Mouse (Mus musculus) retina, postnatal 7 days (tissue): ENCODE measurements around the gene Gm12830.

Source experiments
- DNase-seq: peaks from one replicate; pipeline ENCODE4 v3.0.0-alpha.2; 2012; ENCODE audit warnings: low read depth, low spot score

The Gm12830 gene

DNA sequence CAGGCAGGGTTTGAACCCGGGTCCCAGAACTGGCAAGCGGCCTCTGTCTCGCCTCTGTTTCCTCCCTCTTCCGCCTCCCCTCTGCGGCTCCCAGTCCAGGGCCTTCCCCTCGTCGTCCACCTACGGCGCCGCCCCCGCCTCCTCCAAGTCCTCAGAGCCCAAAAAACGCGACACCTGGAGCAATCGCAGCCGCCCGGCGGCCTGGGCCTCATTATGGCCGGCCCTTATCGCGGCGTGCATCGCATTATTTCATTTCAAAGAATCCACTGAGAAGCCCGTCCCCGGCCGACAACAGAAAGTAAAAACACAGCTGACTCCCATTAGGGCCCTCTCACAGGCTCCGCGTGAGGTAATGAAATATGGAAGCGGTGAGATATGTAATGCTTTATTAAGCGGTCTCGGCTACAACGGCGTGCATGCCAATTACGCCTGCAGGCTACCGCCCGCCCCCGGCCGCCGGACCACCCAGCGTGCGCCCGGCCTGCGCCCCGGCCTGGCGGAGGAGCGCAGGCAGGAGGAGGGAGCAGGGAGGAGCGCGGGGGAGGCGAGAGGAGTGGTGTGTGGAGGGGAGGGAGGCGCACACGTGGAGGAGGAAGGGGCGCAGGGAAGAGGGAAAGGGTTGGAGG is at the start of gene Gm12830:
Gene Gm12830 (plus strand): TSS at position 156 of the 626 bp plus-strand sequence.
- peak; percentile 17 for DNase-seq

DNA sequence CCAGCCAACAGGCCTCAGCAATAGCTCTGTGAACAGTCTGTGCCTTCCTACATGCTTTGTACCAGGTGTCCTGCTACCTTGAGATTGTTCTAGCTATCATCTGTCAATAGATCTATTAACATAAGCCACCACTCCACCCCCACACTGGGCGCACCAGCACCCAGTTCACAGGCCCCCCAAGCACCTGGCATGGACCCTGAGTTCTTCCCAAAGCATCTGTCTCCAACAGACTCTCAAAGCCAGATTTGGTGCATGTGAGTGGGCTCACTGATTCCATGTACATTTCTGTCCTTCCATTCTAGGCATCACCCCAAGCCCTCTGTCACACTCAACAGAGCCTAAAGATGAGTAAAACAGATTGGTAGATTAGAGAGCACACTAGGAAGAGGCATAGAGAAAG is 48.2 kb upstream of the Gm12830 start:
- no peak for DNase-seq

DNA sequence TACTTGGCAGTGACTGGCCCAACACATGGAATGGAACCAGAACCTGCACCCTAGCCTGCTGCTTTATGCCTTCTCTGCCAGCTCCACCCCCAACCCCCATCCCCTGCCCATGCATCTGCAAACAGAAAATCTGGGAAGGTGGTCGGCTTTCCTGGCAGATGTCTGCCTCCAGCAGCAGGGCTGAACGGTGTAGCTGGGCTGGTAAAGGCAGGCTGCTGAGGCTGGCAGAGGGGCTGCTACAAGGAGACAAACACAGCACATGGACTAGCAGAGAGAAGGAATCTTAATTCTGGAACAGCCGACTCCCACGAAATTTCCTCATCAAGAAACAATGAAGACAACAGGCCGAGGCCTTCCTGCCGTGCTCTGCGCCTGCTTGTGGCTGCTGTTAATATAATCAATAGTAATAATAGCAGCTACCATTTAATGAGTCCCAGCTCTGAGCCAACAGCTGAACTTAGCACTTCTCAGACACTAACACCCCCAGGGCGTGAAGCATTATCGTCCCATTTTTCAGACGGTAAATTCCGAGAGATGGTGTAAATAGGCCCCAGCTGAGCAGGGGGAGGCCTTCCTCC is 43.8 kb upstream of the Gm12830 start:
- DNase-seq: no peak

DNA sequence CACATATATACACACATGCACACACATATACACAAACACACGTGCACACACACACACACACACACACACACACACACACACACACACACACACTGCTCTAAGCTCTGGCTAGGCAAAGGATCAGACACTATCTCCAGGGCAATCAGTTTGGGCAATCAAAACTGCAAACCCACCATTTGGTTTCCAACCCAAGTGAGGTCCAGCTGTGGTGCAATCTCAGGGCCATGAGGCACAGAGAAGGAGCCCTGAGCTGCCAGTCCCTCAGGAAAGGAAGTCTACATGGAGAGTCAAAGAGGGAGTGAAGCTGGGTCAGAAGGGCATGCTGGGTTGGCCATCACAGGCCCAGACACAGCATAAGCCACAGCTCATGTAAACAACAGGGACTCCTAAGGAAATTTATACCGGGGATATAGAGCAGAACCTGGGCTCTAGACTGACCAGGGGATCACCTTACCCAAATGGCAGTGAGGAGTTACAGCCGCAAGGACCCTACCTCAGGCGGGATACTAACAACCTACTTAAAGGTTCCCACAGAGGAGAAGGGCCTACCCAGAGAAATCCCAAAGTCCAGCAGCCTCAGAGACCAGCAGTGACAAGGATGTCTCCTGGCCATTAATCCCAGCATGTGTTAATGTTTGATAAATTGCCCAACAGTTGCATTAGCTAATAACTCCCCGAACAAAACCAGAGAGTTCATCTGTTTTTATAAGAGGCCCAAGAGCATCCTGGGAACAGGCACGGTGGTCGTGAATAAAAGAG is 42.6 kb upstream of the Gm12830 start:
- DNase-seq: no peak

DNA sequence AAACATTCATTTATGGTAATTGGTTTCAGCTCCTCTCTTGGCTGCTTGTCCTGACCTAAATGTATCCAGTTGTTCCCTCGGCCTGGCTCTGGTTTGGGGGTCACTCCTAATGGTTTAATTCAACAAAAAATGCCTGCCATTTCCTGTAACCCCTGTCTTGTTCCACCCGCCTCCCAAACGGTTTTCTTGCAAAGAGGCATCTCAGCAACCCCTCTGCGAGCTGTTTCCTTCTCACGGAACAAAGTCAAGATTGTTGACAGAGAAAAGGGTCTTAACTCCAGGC is 42.1 kb upstream of the Gm12830 start:
- no peak for DNase-seq

DNA sequence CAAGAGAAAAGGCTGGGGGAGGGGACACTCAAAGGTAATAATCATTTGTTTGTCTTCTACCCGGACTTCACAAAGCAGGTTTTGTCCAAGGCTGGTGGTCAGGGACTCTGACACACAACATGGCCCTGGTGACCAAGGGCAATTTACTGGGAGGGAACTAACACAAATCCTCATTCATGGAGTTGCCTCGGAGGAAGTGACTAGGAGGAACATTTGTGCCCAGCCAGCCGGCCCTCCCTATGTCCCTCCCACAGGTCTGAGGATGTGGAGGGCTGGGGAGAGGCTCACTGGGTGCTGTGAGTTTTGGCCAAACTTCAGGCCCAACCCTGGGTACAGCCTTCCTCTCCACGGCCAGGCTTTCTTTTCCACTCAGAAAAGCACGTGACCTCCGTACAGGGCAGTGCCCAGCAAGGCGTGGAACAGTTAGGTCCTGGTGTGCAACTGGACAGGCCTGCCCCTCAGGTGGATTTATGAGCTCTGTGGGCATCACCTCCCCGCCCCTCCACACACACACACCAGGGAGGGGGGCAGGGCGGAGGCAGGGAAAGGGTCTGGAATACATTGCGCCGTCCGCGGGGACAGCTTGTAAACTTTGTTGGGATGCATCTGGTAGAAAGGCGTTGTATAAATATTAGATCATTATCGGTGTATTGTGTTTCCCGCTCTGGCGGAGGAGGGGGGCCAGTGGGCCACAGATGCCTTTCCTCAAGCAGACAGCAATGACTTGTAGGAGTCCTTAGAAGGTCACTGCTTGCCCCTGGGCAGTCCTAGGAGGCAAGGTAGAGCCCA is 41.6 kb upstream of the Gm12830 start:
- DNase-seq: no peak

DNA sequence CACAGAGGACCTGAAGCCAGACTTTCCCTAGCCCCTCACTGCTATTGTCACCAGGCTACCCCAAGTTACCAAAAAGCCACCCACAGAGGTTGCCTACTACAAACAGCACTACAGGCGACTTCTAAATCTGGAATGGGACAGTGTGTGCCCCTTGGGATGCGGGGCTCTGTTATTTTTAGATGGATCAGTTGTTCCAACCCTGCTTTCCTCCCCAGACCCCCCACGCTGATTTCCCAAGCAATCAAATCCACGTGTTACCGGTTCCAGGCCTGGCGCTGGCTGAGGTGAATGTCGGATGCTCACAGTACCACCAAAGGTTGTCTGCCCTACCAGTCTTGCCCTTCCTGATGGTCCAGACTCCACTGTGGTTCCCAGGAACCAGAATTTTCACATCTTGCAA is 38.7 kb upstream of the Gm12830 start:
- DNase-seq: no peak

DNA sequence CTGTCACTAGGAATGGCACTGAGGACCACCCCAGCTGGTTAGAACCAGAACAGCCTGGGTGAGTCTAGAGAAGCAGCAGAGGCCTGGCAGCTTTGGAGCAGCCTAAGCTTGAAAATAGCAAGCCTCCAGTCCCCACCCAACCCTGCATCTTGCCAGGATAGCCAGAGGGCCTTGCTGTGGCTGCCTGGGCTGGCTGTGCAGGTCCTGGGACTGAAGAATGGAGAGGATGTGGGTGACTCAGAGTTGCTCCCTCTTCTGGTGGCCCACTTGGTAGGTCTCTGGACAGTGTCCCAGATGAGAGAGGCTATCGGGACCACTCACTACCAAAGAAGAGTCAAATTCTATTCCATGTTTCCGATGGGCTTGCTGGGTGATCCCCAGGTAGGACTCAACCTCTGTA is 36.8 kb upstream of the Gm12830 start:
- no peak for DNase-seq

DNA sequence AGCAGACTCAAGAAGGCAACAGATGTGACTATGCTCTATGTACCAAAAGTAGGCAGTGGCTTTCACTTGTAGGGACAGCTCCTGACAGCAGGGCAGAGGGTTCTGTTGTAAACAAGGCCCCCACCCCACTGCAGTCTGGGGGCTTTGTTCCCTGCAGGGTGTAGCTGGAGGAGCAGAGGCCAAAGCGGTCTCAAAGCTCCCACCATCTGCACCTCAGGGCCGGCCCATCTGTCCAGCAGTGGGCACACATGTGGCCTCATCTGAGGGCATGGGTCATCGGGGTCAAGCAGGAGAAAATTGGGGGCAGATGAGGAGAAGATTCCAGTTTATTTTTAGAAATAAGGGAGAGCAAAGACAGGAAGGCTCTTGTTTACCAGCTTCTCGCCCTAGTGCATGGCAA is 32.7 kb upstream of the Gm12830 start:
- DNase-seq: no peak

DNA sequence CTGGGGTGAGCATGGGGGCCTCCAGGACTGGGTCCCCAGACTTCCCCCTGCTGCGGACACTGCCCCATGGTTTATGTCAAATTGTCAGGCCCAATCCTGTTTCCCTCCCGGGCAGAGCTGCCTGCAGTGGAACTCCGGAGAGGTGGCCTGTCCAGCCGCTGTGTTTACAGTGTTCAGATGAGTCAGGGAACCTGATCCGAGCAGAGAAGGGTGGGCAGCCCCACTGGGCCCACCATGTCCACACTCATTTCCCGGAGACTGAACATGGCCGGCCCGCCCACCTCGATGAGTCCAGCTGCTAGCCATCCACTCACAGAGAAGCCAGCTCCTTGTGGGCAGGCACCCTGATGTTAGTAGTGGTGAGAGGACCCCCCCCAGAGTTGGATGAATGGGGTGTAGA is 29.9 kb upstream of the Gm12830 start:
- DNase-seq: no peak

DNA sequence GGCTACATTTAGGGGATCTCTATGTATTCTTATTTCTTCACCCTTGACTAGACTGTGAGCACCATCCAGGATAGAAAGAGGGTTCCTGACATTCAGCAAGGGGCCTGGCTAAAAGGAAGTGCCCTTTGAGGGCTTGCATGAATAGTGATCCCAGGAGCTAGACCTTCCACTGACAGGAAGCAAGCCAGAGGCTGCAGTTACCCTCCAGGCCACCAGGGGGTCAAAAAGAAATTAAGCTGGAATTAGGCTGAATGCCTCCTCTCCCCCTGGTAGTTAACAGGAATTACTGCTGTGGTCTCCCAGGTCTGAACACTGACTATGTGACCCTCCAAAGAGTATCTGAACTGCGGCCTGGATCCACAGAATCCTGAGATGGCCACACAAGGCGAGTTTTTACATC is 27.7 kb upstream of the Gm12830 start:
- DNase-seq: no peak

DNA sequence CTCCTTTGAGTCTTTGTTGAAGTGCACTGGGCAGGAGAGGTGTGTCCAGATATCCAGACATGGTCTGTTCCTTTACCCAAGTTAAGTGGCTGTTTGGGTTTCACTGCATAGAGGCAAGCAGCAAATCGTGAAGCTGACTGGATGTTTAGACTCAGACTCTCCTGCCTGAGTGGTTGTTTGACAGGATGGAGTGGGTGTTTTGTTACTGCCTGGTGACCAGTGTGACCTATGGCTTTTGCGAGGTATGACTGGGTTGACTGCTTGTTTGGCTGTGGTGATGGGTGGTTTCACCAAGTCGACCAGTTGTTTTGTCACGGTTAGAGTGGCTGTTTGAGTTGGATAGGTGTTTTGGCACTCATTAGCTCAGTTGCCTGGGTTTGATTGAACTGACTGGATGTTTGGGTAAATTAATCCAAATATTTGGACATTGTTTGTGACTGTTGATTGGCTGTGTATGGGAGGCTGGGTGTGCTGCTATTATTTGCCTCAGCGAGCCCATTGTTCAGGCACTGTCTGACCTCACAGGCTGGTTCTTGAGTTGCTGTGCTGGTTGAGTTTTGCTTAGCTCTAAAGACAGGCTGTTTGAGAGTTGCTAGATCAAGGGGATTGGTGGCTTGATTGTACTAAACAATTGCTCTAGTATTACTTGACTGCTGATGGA is 24.1 kb upstream of the Gm12830 start:
- no peak for DNase-seq

DNA sequence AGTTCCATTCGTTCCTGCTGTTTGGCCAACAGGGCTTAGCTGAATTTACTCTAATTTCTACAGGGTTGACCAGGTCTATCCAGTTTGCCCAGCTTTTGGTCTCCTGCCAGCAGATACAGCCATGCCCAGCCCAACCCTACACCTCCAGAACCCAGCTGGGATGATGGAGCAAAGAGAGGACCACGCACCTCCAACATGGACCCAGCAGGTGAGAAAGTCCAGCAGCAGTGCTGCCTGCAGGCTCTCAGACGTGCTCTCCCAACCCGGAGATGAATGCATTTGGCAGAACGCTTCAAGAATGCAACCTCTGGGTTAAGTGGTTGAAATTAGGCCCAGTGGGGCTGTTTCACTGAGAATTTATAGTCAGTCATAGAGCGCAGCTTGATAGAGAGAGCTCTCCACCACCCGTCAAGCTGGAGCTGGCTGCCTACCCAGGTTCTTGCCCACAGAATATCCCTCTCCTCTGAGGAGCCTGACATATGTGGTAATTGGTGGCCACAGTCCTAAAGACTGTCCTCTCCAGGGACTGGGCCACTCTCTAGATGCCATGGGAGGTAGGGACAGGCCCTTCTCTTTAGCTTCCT is 23.4 kb upstream of the Gm12830 start:
- DNase-seq: no peak

DNA sequence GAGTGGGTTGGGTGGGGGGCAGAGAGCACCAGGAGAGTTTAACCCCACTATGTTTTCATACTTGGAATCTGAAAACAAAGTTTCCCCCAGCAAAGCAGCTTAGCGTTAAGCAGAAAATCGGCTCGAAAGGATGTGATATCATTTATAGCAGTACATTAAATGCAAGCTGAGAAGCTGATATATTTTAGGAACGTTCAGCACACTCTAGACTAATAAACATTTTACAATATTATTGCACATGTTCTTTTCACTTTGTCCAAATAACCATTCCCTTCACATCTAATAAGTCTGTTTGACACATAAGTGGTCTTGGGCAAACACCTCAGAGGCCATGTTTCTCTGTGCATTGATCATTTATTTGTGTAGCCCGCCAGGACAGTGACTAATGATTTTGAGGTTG is 17.4 kb upstream of the Gm12830 start:
- no peak for DNase-seq

DNA sequence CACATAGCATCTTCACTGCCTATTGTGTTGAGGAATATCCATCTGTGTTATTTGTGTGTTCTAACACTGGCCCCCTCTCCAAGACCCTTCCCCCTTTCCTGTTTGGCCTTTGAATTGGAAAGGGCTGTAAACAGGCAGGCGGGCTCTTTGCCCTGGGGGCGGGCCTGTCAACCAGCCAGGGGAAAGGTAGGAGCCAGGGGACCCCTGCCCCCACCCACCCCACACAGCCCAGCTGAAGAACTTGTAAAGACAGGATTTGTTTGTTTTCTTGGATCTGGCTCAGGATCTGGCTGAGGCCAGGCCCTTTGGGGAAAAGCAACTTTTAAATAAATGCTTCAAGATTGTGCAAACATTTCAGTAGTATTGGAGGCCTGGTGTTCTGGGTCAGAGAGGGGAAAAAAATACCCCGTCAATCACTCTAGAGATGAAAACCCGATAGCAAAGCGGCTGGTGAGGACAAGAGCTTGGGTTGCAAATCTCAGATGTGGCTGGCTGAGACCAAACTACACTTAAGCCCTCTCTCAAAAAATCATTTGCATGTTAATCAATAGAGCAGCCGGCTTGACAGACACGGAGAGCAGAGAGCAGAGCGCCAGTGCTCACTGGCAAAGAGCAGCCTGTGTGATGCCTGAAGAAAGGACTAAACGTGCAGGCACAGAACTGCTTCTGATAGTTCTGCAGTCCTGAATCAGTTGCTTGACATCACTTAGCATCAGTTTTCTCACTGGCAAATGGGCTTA is 2.4 kb upstream of the Gm12830 start:
- DNase-seq: no peak

DNA sequence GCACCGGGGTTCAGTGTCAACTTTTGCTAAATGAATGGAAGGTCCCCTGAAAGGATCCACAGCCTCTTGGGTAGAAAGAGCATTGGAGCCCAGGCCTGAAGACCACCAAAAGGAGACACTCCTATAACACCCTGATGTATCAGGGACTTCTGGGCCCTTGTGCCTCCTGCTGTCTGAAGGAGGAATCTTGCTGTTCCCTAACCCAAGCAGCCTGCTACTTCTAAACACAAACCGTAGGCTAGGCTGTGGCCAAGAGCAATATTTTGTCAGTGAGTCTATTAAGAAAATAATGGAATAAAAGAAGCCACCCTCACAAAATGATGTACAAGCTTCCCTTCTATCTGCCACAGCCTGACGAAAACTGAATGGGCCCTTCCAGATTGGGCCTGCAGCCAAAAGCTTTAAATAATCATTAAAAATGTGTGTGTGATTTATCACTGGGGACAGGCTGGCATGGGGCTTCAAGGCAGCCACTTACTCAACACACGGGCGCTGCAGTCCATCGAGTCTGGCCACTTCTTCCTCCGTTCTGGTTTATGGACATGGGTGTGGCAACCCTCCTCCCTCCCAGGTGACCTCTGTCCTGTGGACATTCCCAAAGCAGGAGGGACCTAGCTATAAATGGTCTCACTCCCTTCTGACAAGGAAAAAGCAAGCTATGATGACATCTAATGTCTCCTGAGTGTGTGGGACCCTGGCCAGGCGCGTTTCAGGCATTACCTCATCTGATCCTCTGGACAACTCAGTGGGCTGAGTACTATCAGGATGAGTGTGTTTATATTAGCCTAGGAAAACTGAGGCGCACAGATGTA is 13.5 kb downstream of the Gm12830 start:
- DNase-seq: no peak

DNA sequence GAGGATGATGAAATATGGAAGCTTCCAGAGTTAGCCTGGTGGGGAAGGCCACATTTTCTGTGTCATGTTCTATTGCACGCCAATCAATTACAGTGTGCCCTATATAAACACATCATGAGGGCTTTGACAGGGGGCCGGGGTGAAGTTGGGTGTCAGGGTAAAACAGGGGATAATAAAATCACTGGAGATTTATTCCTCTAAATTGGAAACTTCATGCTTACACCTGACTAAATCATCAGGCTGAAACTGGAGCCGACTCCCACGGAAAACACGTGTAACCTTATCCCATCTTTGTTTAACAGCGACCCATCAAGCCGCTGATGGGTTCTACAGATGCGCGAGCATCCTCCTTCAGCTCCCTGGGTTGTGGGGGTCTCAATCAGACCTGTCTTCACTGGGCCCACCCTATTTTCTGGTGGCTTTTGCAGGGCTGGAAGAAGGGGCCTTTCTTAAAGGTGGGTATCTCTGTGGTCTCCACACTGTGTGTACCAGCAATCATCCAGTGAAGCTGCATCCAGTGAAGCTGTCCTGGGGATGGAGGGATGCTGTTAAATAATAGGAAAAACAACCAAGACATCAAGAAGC is 19.9 kb downstream of the Gm12830 start:
- DNase-seq: no peak

DNA sequence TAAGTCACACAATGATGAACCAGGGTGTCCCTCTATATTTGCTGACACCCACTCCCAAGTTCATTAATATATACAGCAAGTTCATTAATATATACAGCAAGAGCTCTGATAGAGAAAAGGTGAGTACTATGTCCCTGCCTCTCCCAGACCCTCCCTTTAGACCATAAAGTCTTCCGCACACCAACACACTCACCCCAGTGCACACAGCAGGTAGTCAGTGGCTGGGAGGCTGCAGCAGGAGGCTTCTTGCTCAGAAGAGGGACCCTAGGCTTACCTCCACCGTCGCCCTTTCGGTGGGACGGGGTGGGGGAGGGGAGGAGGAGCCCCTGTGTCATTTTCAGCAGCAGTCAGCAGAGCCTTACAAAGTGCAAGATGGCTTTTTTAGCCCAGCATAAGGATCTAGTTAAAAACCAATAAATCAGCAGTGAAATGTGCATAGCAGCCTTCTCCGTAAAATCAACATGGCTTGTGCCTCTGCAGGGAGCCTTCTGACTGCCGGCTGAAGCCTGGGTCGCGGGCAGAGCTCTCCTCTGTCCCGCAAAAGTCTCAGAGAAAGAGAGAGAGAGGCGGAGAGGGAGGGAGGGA is 20.9 kb downstream of the Gm12830 start:
- no peak for DNase-seq

DNA sequence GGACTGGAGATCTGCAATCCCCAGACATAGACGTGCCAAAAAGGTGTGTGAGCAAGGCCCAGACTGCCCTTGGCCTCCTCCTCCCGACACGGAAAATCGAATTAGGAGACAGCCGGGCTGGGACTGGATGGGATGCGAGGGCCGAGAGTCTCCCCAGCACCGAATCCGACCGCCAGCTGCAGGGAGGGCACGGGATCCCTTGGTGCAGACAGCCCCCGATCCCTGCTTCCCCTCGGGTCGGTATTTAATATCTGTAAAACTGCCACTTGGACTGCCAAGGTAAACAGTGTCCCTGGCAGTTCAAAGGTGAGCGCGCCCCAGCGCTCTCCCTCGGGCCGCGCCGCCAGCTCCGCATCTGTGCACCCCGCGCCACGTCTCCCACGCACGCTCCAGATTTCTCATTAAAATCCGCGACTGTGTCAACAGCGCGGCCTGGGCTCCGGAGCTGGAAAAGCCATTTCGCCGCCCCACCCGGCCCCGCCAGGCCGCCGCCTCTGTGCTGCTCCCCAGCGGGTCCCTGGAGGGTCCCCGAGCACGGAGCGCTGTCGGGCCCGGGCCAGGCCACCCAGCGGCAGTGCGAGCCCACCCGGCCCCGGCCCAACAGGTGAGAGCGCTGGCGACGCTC is 21.7 kb downstream of the Gm12830 start:
- no peak for DNase-seq
